Mouse (Mus musculus): ENCODE data around the gene Olfr1098. TPM values are rescaled to one million over a fixed set of nuclear protein-coding genes. Genes with fewer than 3 reads are reported as not detected.

Gene Olfr1098
- not detected in 2 replicates for total RNA-seq (2023)

DNA sequence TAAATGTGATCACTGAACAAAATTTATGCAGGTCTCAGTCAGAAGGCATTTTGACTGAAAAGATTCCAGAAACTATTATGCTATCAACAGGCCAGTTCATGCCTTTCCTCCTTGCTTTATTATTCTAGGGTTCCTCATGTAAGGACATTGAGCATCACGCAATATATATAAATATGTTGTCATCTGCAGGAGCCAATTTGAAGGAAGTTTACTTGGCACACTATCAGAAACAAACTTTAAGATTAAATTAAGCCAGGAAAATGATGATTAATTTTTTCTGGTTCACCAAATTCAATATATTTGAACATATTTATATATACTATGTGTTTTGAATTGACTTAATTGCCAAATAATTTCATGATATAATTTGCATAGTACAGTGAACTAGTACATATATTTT is at the start of gene Olfr1098:
TSS of gene Olfr1098 (minus strand) at position 101 of the 400 bp plus-strand sequence.

DNA sequence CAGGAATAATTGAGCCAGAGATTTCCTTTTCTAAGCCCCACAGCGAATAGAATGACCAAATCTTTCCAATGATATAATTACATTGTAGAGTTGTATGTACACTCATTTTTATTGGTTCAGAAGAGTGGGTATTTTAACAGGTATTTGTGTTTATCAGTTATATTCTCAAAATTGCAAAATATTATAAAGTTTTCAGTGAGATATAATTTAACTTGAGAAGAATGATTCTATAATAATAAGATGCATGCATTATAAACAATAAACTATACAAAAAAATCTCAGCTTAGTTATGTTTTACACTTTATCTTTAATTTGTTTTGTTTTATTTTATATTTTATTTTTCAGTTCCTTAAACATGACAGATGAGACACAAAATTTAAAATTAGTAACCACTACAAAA is 36.2 kb upstream of the Olfr1098 start, which contains the start of gene Olfr1099:
TSS of gene Olfr1099 (minus strand) at position 101 of the 400 bp plus-strand sequence.

DNA sequence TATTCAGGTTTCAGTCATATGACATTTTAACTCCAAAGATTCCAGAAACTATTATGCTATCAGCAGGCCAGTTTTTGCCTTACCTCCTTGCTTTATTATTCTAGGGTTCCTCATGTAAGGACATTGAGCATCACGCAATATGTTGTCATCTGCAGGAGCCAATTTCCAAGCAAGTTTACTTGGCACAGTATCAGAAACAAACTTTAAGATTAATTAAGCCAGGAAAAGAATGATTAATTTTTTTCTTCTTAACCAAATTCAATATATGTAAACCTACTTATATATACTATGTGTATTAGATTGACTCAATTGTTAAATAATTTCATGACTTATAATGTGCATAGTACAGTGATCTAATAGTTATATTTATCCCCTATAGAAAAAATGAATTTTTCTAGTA is 32.2 kb downstream of the Olfr1098 start, which contains the start of gene Olfr1097:
TSS of gene Olfr1097 (minus strand) at position 101 of the 400 bp plus-strand sequence.

DNA sequence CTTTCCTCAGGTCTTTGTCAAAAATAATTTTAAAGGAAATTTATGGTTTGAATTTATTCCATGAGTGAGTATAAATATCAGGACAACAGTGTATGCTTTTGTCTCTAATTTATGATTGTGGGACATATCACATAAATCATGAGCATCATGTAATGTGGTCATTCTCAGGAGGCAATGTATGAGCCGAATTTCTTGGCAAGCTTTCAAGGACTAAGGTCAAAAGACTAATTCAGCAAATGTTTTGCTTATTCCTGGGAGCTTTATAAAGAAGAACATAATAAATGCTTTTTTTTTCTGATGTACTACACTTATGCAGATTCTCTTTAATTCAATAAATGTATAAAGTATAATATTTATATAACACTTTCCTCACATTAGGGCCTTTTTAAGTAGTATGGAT is 49.6 kb downstream of the Olfr1098 start, which contains the start of gene Gm13723:
TSS of gene Gm13723 (minus strand) at position 101 of the 400 bp plus-strand sequence.

Other genes with a start within 250 kb of the Olfr1098 start
- gene Olfr1086, start 244.5 kb downstream of the Olfr1098 start, total RNA-seq (2023) = not detected in 2 replicates
- not detected in 2 replicates for gene Olfr1087, start 226.2 kb downstream of the Olfr1098 start, total RNA-seq (2023)
- gene Olfr1089, start 190.8 kb downstream of the Olfr1098 start, total RNA-seq (2023) = not detected in 2 replicates
- gene Olfr1090, start 165.6 kb downstream of the Olfr1098 start, total RNA-seq (2023) = not detected in 2 replicates
- gene Olfr1093, start 142.1 kb downstream of the Olfr1098 start, total RNA-seq (2023) = not detected in 2 replicates
- gene Olfr141, start 114.5 kb downstream of the Olfr1098 start, total RNA-seq (2023) = not detected in 2 replicates
- gene Olfr1094, start 99.9 kb downstream of the Olfr1098 start, total RNA-seq (2023) = not detected in 2 replicates
- gene Olfr1095, start 72.8 kb downstream of the Olfr1098 start, total RNA-seq (2023) = not detected in 2 replicates
- gene Gm13723, start 49.7 kb downstream of the Olfr1098 start, total RNA-seq (2023) = not detected in 2 replicates
- gene Olfr1097, start 32.3 kb downstream of the Olfr1098 start, total RNA-seq (2023) = not detected in 2 replicates
- not detected in 2 replicates for gene Olfr1099, start 36.1 kb upstream of the Olfr1098 start, total RNA-seq (2023)
- not detected in 2 replicates for gene Olfr1100, start 55.4 kb upstream of the Olfr1098 start, total RNA-seq (2023)
- gene Olfr1101, start 66.7 kb upstream of the Olfr1098 start, total RNA-seq (2023) = not detected in 2 replicates
- not detected in 2 replicates for gene Olfr1102, start 73.9 kb upstream of the Olfr1098 start, total RNA-seq (2023)
- gene Olfr1104, start 102.5 kb upstream of the Olfr1098 start, total RNA-seq (2023) = not detected in 2 replicates
- not detected in 2 replicates for gene Olfr1105, start 112.0 kb upstream of the Olfr1098 start, total RNA-seq (2023)
- gene Olfr1106, start 127.7 kb upstream of the Olfr1098 start, total RNA-seq (2023) = not detected in 2 replicates
- not detected in 2 replicates for gene Olfr1107, start 151.3 kb upstream of the Olfr1098 start, total RNA-seq (2023)
- not detected in 2 replicates for gene Olfr1109, start 171.5 kb upstream of the Olfr1098 start, total RNA-seq (2023)
- not detected in 2 replicates for gene Olfr259, start 190.0 kb upstream of the Olfr1098 start, total RNA-seq (2023)
- not detected in 2 replicates for gene Olfr1110, start 215.8 kb upstream of the Olfr1098 start, total RNA-seq (2023)
- not detected in 2 replicates for gene Olfr1111, start 228.1 kb upstream of the Olfr1098 start, total RNA-seq (2023)

All from neutrophil, adult 65 days (primary cell).